Mouse (Mus musculus) forebrain, postnatal 0 days (tissue): Measurements from ENCODE around the gene Ttll11. TPM values are rescaled to one million over a fixed set of nuclear protein-coding genes. Genes with fewer than 3 reads are reported as not detected.

Source experiments
- ATAC-seq: fragments of 200-750 bp; cut with Nextera tagmentation; 2 replicates; pipeline ENCODE4 v1.8.0; 2017; ENCODE audit warnings: mild to moderate bottlenecking, moderate library complexity
- DNase-seq: peaks from one replicate; pipeline ENCODE4 v3.0.0-alpha.2; 2015
- H3K27ac ChIP-seq: fragments of 300-500 bp; sonication (generic); 2 replicates; pipeline ENCODE4 v1.5.1; 2014; ENCODE audit warnings: low read depth, mild to moderate bottlenecking, antibody characterized with exemption, low read length, moderate library complexity, mixed read lengths
- H3K27me3 ChIP-seq: fragments of 300-500 bp; sonication (generic); 2 replicates; pipeline ENCODE4 v1.6.1; 2014; ENCODE audit warnings: mild to moderate bottlenecking, low read length, mixed read lengths; ENCODE audit not compliant: insufficient read depth
- H3K36me3 ChIP-seq: fragments of 300-500 bp; sonication (generic); 2 replicates; pipeline ENCODE4 v1.6.1; 2014; ENCODE audit warnings: mild to moderate bottlenecking, moderate library complexity; ENCODE audit not compliant: insufficient read depth
- H3K4me1 ChIP-seq: fragments of 300-500 bp; sonication (generic); 2 replicates; pipeline ENCODE4 v1.6.1; 2014; ENCODE audit warnings: antibody characterized with exemption; ENCODE audit not compliant: insufficient read depth
- H3K4me2 ChIP-seq: fragments of 300-500 bp; sonication (generic); 2 replicates; pipeline ENCODE4 v1.6.1; 2014; ENCODE audit warnings: low read depth, mild to moderate bottlenecking, moderate library complexity
- H3K4me3 ChIP-seq: fragments of 300-500 bp; sonication (generic); 2 replicates; pipeline ENCODE4 v1.5.1; 2014; ENCODE audit warnings: low read depth, low read length, mixed read lengths
- H3K9ac ChIP-seq: fragments of 300-500 bp; sonication (generic); 2 replicates; pipeline ENCODE4 v1.6.1; 2014; ENCODE audit warnings: mild to moderate bottlenecking
- H3K9me3 ChIP-seq: fragments of 300-500 bp; sonication (generic); 2 replicates; pipeline ENCODE4 v1.6.1; 2016; ENCODE audit warnings: low read length
- CTCF ChIP-seq: sonication (generic); IDR thresholded peaks from 2 replicates; pipeline ENCODE4 v1.5.1; 2016; ENCODE audit warnings: antibody characterized with exemption, control low read depth, low read depth
- WGBS: fragments of 180-500 bp; shearing (Covaris S2); extraction: QIAGEN DNeasy Blood & Tissue Kit; methylation state at CpG from one replicate; pipeline ENCODE4 v1.1.7; 2014; 5-methylcytosine and 5-hydroxymethylcytosine counted together
- polyA plus RNA-seq: library from polyadenylated mRNA; unstranded; fragments of >200 nt; fragmentation: Nextera tagmentation; extraction: Ambion mirVana; gene quantifications from 2 replicates; pipeline ENCODE4 v1.2.1, GENCODE M21; 2015
- total RNA-seq: library from RNA; depleted of rRNA; stranded (reverse); fragments of >200 nt; gene quantifications from 2 replicates; pipeline ENCODE4 v1.2.3, GENCODE M21; 2014

The Ttll11 gene
- total and polyA plus RNA-seq, 2 experiments from 2014 or later, result 7.2 to 9.2 TPM

DNA sequence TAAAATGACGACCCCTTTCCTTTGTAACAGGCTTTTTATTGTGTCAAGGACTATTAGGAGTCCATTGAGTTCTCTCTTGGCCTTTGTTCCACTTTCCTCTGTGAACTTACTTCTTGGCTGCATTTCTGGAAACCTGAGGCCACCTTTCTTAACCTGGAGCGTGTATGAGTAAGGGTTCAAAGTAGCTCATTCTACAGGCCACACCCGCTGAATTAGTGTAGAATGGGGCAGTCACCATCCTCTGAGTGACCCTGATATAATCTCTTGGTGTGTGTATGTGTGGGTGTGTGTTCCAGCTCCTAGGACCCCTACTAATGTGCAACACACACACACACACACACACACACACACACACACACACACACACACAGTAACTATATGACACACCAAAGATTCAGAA, 89.1 kb downstream of the Ttll11 start:
- no peak for DNase-seq
- H3K4me1 ChIP-seq, result no peaks in the 10 kb centered on the region
- no peak for TF ChIP-seq CTCF
- no peak overlapping the region for H3K27ac ChIP-seq
- H3K4me2 ChIP-seq, result no peak overlapping the region
- H3K27me3 ChIP-seq, result no peaks in the 10 kb centered on the region
- no peaks in the 10 kb centered on the region for H3K9me3 ChIP-seq
- peaks cover 3% of the 10 kb centered on the region; the same call in 1 of the 2 replicates for H3K36me3 ChIP-seq
- ATAC-seq, result no peak
- H3K4me3 ChIP-seq, result no peak overlapping the region
- H3K9ac ChIP-seq, result no peak overlapping the region
- 76% methylated on average over 3 of the region's 3 CpGs for WGBS

DNA sequence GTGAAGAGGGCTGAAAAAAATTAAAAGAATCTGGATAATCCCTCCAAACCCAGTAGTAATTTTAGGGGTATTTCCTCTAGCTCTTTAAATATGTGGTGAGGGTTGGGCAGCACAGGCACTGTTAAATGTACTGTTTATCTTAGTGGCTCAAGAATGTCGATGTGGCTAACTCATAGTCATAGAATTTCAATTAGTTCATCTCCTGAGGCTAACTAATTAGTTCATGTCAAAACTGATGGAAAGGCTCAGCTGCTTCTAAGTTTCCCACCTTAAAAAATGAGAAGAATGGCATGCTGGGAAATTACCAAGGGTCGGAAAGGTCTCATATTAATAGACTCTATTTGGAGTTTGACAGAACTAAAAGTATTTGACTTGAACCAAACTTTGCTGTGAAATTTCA, 89.9 kb downstream of the Ttll11 start:
- Histone ChIP-seq H3K36me3 (peaks cover 3% of the 10 kb centered on the region; the same call in 1 of the 2 replicates), H3K27ac (no peak overlapping the region), H3K4me1 (no peaks in the 10 kb centered on the region), H3K4me3 (no peak overlapping the region), H3K4me2 (no peak overlapping the region), H3K9ac (no peak overlapping the region), H3K9me3 (no peaks in the 10 kb centered on the region), H3K27me3 (no peaks in the 10 kb centered on the region)
- TF ChIP-seq CTCF, result no peak
- ATAC-seq (no peak), DNase-seq (no peak)
- WGBS, result 65% methylated on average over 2 of the region's 2 CpGs

DNA sequence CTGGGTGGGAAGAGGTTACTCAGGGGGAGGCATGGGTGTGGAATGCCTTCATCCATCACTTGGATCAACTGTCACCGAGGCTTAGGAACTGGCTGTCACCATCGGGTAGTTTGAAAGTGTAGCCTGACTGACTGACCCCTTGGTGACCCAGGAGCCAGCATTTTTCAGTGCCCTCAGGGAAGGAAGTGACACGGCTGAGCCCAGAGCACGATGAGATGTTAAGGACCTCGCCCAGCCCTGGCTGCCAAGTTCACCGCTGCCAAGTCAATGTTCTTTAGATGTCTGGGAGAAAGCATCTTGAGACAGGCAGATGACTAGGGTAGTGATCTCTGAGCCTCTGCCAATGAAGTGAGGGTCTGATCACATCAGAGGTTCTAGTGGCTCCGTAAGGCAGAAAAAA, 95.4 kb downstream of the Ttll11 start:
- TF ChIP-seq CTCF, result no peak
- H3K4me2 ChIP-seq, result no peak overlapping the region
- H3K4me1 ChIP-seq, result no peaks in the 10 kb centered on the region
- no peaks in the 10 kb centered on the region for H3K9me3 ChIP-seq
- DNase-seq (no peak), ATAC-seq (no peak)
- H3K27me3 ChIP-seq, result no peaks in the 10 kb centered on the region
- no peak overlapping the region for H3K27ac ChIP-seq
- WGBS, result 83% methylated on average over 7 of the region's 7 CpGs
- peaks cover 3% of the 10 kb centered on the region; the same call in 1 of the 2 replicates for H3K36me3 ChIP-seq
- H3K4me3 ChIP-seq, result no peak overlapping the region
- no peak overlapping the region for H3K9ac ChIP-seq

DNA sequence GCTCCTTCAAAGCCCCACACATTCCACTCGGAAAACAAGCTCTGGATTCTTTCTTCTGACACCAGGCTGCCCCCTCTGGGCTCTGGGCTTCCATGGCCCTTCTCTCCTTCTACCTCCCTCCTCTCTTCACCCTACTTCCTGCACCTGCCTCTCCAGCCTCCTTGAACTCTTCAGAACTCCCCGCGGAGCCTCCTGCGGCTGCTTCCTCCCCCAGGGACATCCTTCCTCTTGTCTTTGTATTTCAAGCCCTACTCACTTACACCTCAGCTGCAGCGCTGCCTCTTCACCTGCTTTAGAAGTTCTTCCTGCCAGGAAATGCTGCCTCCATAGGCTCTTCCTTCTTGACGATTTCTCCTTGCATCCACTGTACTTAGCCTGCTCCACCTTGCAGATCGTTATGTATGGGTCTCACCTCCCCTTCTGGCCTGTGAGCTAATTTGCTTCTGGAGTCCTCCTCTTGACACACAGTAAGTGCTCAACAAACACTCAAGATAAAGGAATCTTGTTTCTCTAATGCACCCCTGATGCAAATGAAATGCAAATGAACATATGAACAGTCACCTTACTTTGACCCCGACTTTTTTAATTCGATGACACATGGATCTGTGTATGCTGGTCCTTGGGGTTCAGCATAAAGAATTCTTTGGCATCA, 97.3 kb downstream of the Ttll11 start:
- DNase-seq (no peak), ATAC-seq (no peak)
- 61% methylated on average over 9 of the region's 9 CpGs for WGBS
- Histone ChIP-seq H3K4me3 (no peak overlapping the region), H3K4me1 (no peaks in the 10 kb centered on the region), H3K27me3 (no peaks in the 10 kb centered on the region), H3K9me3 (no peaks in the 10 kb centered on the region), H3K9ac (no peak overlapping the region), H3K36me3 (no peaks in the 10 kb centered on the region), H3K4me2 (no peak overlapping the region), H3K27ac (no peak overlapping the region)
- no peak for TF ChIP-seq CTCF

DNA sequence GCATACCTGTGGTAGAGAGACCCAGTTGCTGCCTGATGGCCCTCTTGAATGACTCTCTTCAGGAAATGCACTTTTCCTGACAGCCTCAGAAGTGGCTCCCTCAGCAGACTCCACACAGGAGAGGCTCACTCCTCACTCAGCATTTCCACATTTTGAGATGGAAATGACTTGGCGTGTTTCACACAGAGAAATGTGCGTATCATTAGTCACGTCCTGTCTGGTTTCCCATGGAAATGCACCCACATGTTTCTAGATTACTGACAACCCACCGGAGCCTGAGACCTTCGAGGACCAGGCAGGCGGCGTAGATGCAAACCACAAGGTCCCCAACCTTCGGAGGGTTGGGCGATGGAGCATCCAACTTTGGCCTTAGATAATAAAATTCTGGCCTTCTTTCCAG, 97.8 kb downstream of the Ttll11 start:
- TF ChIP-seq CTCF, result no peak
- no peak overlapping the region for H3K4me3 ChIP-seq
- no peak overlapping the region for H3K27ac ChIP-seq
- no peaks in the 10 kb centered on the region for H3K27me3 ChIP-seq
- ATAC-seq (0 out of 2 replicates have a peak, but pooled peaks have one; percentile 10), DNase-seq (no peak)
- H3K36me3 ChIP-seq, result no peaks in the 10 kb centered on the region
- 0 out of 2 replicates have a peak, but pooled peaks cover 1% of the 10 kb centered on the region for H3K4me1 ChIP-seq
- no peak overlapping the region for H3K9ac ChIP-seq
- 87% methylated on average over 9 of the region's 9 CpGs for WGBS
- H3K9me3 ChIP-seq, result no peaks in the 10 kb centered on the region
- no peak overlapping the region for H3K4me2 ChIP-seq

DNA sequence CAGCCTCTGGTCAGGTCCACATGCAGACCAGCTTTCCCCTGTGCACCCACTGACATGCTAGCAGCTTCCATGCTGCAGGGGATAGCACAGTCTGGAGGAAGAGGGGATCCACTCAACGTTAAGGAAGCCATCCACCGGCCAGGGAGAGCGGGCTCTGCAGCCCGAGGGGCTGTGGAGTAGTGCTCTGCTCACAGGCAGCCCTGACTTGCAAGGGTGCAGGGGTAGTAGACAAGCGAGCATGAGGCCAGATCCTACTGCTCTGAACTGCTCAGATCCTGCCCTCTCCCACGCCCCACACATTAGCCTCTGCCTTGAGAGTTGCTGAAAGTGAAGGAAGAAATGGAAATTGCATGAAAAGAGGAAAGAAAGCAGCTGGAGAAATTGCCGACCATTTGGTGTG, 99.4 kb downstream of the Ttll11 start:
- Histone ChIP-seq H3K36me3 (no peaks in the 10 kb centered on the region), H3K9ac (no peak overlapping the region), H3K4me2 (no peak overlapping the region), H3K27ac (no peak overlapping the region), H3K4me3 (no peak overlapping the region), H3K4me1 (peaks cover 4% of the 10 kb centered on the region; the same call in 1 of the 2 replicates), H3K27me3 (no peaks in the 10 kb centered on the region), H3K9me3 (no peaks in the 10 kb centered on the region)
- DNase-seq (no peak), ATAC-seq (no peak)
- no peak for TF ChIP-seq CTCF
- 68% methylated on average over 7 of the region's 7 CpGs for WGBS

DNA sequence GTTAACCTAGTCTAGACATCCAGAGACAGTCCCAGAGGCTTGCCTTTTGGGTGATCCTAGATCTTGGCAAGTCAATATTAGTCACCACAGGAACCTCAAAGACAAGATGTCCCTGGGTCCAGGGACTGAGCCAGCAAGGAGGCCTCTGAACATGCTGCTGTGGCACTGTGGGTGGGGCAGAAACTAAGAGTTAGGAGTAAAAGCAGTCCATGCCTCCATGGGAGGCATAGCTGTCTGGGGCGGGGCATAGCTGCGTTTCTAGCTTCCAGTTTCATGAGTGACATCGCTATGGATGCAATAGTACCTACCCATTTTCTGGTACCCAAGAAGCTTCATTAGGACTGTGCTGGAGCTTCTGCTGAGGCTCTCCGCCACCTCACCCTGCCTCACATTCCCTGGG, 99.8 kb downstream of the Ttll11 start:
- 84% methylated on average over 4 of the region's 4 CpGs for WGBS
- Histone ChIP-seq H3K36me3 (no peaks in the 10 kb centered on the region), H3K9ac (no peak overlapping the region), H3K4me1 (peaks cover 4% of the 10 kb centered on the region; the same call in 1 of the 2 replicates), H3K9me3 (no peaks in the 10 kb centered on the region), H3K27me3 (no peaks in the 10 kb centered on the region), H3K27ac (no peak overlapping the region), H3K4me3 (no peak overlapping the region), H3K4me2 (no peak overlapping the region)
- DNase-seq (no peak), ATAC-seq (0 out of 2 replicates have a peak, but pooled peaks have one; percentile 12)
- TF ChIP-seq CTCF, result no peak
